Mouse (Mus musculus) cerebellum, postnatal 10 days (tissue): ENCODE measurements at regions not wholly inside any gene's neighbourhood (a gene's known extent, or its start where the extent isn't known, plus 50 kb on each side); places are given as distances from the start of the nearest gene placed in this dataset.
A peak's percentile ranks its signal among the peaks of the same experiment; 100 is the strongest.
"Not testable (repeated sequence)": the region's sequence is repeated elsewhere in the genome, so short reads cannot be mapped to it uniquely, and the experiment has no call there.

Source experiments
- DNase-seq, 2 experiments: peaks; one replicate each; pipeline ENCODE4 v3.0.0; 2021; ENCODE audit warnings: mixed read lengths in 2 of 2

- no peak for DNase-seq
Observed at GRCm38 (mm10) chr8:39833251-39833650, 841.6 kb upstream of the Adam24 start.

DNA sequence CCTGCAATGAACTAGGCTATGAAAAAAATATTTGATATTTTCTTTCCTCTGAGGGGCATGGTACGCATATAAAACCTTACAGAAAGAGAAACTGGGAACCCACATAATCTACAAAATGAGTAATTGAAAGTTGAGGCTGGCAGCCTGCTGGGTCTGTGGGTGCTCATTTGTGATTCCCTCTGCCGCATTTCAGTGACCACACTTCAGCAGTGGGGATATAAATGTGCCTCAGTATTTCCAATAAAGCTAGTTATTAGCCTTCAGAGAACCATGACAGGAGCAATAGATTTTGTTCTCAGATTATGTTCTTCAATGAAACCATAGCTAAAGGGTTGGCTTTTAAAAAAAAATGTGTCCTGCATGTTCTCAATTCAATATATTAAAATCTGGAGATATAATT lies 828.0 kb upstream of the Adam24 start:
- no peak for DNase-seq

- DNase-seq, result no peak
Observed at GRCm38 (mm10) chr8:39862544-39862943, 812.3 kb upstream of the Adam24 start.

DNA sequence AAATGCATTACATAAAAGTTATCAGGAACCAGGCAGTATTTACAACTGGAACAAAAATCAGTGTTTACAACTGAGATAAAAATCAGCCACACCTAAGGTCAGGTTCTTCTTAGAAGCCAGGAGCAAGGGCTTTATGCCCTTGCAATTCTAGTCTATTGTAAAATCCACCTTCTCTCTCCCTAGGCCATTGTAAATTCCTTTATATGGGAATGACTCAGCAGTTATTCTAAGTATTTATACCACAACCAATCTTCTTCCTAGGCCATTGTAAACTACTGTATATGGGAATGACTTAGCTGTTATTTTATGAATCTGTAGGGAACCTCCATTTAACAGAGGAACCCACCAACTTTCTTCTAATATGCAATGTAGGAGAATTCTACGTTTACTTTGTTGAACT lies 772.6 kb upstream of the Adam24 start:
- no peak for DNase-seq

GRCm38 (mm10) chr8:39912926-39913325 lies 762.0 kb upstream of the Adam24 start:
- DNase-seq, result no peak

- no peak for DNase-seq
Observed at GRCm38 (mm10) chr8:39921336-39921735, 753.5 kb upstream of the Adam24 start.

- DNase-seq, result no peak
Observed at GRCm38 (mm10) chr8:39923741-39924140, 751.1 kb upstream of the Adam24 start.

GRCm38 (mm10) chr8:39950178-39950896 lies 724.5 kb upstream of the Adam24 start:
- DNase-seq, result peak; percentile 75 to 81

- DNase-seq, result peak; percentile 11 to 32
Observed at GRCm38 (mm10) chr8:39954497-39954896, 720.4 kb upstream of the Adam24 start.

GRCm38 (mm10) chr8:39954924-39955323 lies 720.0 kb upstream of the Adam24 start:
- no peak for DNase-seq

GRCm38 (mm10) chr8:40005207-40005837 lies 669.6 kb upstream of the Adam24 start:
- DNase-seq, result no peak

- DNase-seq, result no peak
Observed at GRCm38 (mm10) chr8:40019281-40019943, 655.5 kb upstream of the Adam24 start.

DNA sequence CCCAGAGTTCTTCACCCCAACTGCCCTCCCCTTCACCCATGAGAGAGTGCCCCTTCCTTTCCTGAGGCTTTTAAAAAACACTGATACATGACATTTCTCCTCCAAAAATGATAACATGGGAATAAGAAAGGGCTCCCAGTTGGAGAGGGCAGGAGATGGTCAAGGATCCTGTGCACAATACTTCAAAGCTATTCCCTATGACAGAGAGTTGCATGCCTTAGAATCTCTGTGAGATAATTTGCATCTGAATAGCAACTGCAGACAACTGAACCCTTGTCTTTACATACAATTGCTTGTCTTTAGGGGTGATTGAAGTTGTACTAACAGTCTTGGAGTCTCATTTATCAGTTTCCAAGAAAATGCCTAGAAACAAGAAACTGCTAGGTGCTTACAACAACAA lies 610.7 kb upstream of the Adam24 start:
- DNase-seq, result no peak

GRCm38 (mm10) chr8:40071131-40071530 lies 603.7 kb upstream of the Adam24 start:
- DNase-seq, result no peak

- DNase-seq, result not testable (repeated sequence)
Observed at GRCm38 (mm10) chr8:40080976-40081375, 593.9 kb upstream of the Adam24 start.

- no peak for DNase-seq
Observed at GRCm38 (mm10) chr8:40084129-40084528, 590.7 kb upstream of the Adam24 start.

- DNase-seq, result no peak
Observed at GRCm38 (mm10) chr8:40089377-40089776, 585.5 kb upstream of the Adam24 start.

DNA sequence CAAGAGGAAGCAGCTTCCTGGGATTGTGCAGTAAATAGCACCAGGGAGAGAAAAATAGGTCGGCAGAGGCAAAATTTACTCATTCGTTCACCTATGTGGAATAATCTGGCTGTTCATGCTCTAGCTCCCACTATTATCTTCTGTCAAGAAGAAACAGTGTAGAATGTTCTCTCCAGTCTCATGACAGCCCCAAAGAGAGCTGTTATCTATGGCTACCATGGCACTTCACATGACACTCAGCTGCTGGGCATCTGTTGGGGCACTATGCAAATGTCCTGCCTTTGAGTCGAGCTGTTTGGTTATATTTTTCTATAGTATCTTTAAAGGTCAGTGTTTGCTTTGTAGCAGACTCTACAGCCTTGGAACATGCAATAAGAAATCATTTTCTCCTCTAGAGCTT lies 550.5 kb upstream of the Adam24 start:
- no peak for DNase-seq

DNA sequence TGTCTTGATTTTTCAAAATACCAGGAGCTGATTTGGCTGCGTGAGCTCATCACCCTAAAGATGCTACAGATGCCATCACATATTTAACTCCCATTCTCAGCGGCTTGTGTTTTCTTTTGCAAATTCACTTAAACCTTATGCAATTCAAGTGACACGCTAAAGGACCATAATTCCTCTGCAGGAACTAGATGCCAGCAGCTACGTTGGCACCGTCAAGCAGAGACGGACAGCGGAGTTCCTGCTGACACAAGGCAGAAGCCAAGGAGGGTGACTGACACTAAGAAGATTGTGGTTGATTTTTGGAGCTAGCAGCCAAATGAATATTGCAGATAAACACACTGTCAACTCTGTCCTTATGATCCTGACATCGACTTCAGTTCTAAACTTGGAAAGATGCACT lies 547.7 kb upstream of the Adam24 start:
- peak in 1 of 2 experiments; percentile 4 for DNase-seq

- DNase-seq, result peak; percentile 44 to 70
Observed at GRCm38 (mm10) chr8:40132662-40133257, 542.1 kb upstream of the Adam24 start.

- DNase-seq, result peak; percentile 83 to 85
Observed at GRCm38 (mm10) chr8:40150911-40151797, 523.7 kb upstream of the Adam24 start.

GRCm38 (mm10) chr8:40152451-40152850 lies 522.4 kb upstream of the Adam24 start:
- DNase-seq, result no peak
